Mouse (Mus musculus) intestine, embryonic 15.5 days (tissue): ENCODE data around the gene Car9. TPM values are rescaled to one million over a fixed set of nuclear protein-coding genes. Genes with fewer than 3 reads are reported as not detected.
A peak's percentile ranks its signal among the peaks of the same experiment; 100 is the strongest.
"Not testable (repeated sequence)": the region's sequence is repeated elsewhere in the genome, so short reads cannot be mapped to it uniquely, and the experiment has no call there.

Source experiments
- ATAC-seq: fragments of 200-750 bp; cut with Nextera tagmentation; 2 replicates; pipeline ENCODE4 v1.8.0; 2017; ENCODE audit warnings: moderate TSS enrichment, moderate library complexity
- H3K27ac ChIP-seq: fragments of 300-500 bp; sonication (generic); 2 replicates; pipeline ENCODE4 v1.5.1; 2015; ENCODE audit warnings: mild to moderate bottlenecking, inconsistent platforms
- H3K27me3 ChIP-seq: fragments of 300-500 bp; sonication (generic); replicated peaks from 2 replicates; pipeline ENCODE4 v1.6.1; 2015; ENCODE audit warnings: inconsistent platforms
- H3K36me3 ChIP-seq: fragments of 300-500 bp; sonication (generic); 2 replicates; pipeline ENCODE4 v1.6.1; 2015; ENCODE audit warnings: inconsistent platforms
- H3K4me1 ChIP-seq: fragments of 300-500 bp; sonication (generic); replicated peaks from 2 replicates; pipeline ENCODE4 v1.6.1; 2015; ENCODE audit warnings: inconsistent platforms
- H3K4me2 ChIP-seq: fragments of 300-500 bp; sonication (generic); replicated peaks from 2 replicates; pipeline ENCODE4 v1.6.1; 2015; ENCODE audit warnings: mild to moderate bottlenecking, inconsistent platforms
- H3K4me3 ChIP-seq: fragments of 300-500 bp; sonication (generic); replicated peaks from 2 replicates; pipeline ENCODE4 v1.5.1; 2015; ENCODE audit warnings: inconsistent platforms
- H3K9ac ChIP-seq: fragments of 300-500 bp; sonication (generic); 2 replicates; pipeline ENCODE4 v1.6.1; 2015; ENCODE audit warnings: inconsistent platforms
- H3K9me3 ChIP-seq: fragments of 300-500 bp; sonication (generic); 2 replicates; pipeline ENCODE4 v1.6.1; 2016; ENCODE audit warnings: inconsistent platforms
- WGBS: fragments of 180-500 bp; shearing (Covaris S2); methylation state at CpG from one replicate; pipeline ENCODE4 v1.1.7; 2015; 5-methylcytosine and 5-hydroxymethylcytosine counted together
- polyA plus RNA-seq: library from polyadenylated mRNA; unstranded; fragments of >200 nt; fragmentation: Nextera tagmentation; extraction: Ambion mirVana; gene quantifications from 2 replicates; pipeline ENCODE4 v1.2.1, GENCODE M21; 2015

Gene Car9
- polyA plus RNA-seq, 1 experiment from 2014 or later, result 18.0 TPM

DNA sequence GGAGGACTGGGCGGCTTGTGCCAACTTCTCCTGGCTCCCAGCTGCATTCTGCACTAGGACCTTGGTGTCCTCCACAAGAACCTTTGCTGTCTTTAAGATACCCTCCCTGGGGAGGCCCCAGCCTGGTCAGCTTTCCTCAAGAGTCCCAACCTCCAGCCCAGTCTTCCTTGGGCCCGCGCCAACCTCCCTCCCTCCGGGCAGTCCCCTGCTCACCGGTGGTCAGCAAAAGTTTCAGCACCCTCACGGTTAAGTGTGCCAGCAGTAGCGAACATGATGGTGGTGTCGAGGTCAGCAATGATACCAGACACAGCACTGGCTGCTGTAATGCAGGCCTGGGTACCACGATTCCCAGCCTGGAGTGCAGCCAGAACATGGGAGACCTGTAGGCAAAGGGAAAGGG, 29.3 kb downstream of the Car9 start:
- Histone ChIP-seq H3K4me3 (no peak overlapping the region), H3K9me3 (no peaks in the 10 kb centered on the region), H3K9ac (no peak overlapping the region), H3K36me3 (peaks cover 83% of the 10 kb centered on the region), H3K27me3 (no peaks in the 10 kb centered on the region), H3K4me2 (no peak overlapping the region), H3K4me1 (no peaks in the 10 kb centered on the region), H3K27ac (no peak overlapping the region)
- ATAC-seq, result no peak
- WGBS, result 90% methylated on average over 9 of the region's 9 CpGs

DNA sequence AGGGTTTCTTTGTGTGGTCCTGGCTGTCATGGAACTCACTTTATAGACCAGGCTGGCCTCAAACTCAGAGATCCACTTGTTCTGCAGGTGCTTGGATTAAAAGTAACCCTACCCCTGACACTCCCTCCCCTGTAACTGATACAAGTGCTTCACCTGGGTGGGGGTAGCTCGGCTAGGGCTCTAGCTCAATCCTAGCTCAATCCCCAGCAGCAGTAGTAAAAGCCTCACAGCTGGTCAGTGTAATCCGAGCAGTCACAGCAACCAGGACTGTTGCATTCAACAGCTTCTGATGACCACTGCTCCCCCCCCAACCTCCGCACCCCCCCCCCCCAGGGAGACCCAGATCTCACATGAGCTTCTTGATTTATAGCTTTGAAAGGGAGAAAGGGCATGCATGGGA, 35.3 kb downstream of the Car9 start:
- no peak for ATAC-seq

DNA sequence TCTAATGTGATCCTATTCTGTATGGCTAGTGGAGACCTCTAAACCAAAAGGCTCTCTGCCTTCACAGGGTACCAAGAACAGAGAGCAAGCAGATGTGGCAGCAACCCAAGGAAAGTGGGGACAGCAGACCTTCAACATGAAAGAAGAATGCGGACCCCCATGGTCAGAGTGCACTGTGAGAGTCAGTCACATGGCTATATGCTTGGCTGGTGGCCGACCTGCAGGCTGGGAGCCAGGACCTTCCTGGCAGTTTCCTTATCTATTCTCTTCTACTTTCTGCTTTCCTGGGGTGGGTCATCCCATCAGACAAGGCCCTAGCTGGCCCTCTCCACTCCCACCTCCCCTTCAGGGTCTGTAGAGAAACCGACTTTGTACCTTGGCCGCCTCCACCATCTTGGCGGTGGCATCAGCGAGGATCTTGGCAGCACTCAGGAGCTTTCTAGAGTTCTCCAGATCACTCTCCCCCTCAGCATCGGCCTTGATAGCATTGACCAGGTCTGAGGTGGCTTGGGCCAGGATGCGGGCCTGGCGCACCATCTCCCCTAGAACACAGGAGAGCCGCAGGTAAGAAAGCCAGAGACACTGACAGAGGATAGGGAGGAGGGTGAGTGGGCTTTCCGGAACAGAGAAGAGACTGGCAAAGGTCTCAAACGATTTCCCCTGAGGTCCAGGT, 39.7 kb downstream of the Car9 start:
- peaks cover 90% of the 10 kb centered on the region for H3K36me3 ChIP-seq
- H3K9ac ChIP-seq, result no peak overlapping the region
- no peak overlapping the region for H3K4me3 ChIP-seq
- H3K4me2 ChIP-seq, result no peak overlapping the region
- H3K27ac ChIP-seq, result no peak overlapping the region
- H3K4me1 ChIP-seq, result no peaks in the 10 kb centered on the region
- WGBS, result 92% methylated on average over 12 of the region's 12 CpGs
- H3K27me3 ChIP-seq, result no peaks in the 10 kb centered on the region
- ATAC-seq, result no peak
- H3K9me3 ChIP-seq, result no peaks in the 10 kb centered on the region

More for the DNA sequence above, 35.3 kb downstream of the Car9 start:
- H3K4me2 ChIP-seq, result no peak overlapping the region
- no peaks in the 10 kb centered on the region for H3K27me3 ChIP-seq
- peaks cover 83% of the 10 kb centered on the region for H3K36me3 ChIP-seq
- no peaks in the 10 kb centered on the region for H3K4me1 ChIP-seq
- WGBS, result 77% methylated on average over 3 of the region's 3 CpGs
- no peak overlapping the region for H3K27ac ChIP-seq
- H3K9ac ChIP-seq, result no peak overlapping the region
- H3K4me3 ChIP-seq, result no peak overlapping the region
- H3K9me3 ChIP-seq, result no peaks in the 10 kb centered on the region

DNA sequence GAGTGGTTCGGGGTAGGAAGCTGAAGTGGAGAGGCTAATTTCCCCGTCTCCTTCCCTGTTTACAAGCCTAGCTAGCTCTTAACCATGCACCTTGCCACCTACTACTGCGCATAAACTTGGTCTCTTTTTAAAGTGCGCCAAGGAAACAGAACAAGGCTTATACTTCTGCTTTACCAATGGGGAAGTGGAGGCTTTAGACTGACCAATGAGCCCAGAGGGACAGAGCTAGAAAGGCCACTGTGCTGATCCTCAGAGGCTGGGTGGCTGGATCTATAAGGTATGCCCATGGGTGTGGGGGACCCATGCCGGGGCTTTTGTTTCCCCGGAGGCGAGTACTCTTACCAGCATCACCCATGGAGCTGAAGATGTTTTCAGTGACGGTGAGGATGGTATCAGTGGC, 40.4 kb downstream of the Car9 start:
- Histone ChIP-seq H3K4me3 (no peak overlapping the region), H3K9me3 (no peaks in the 10 kb centered on the region), H3K27me3 (no peaks in the 10 kb centered on the region), H3K27ac (no peak overlapping the region), H3K36me3 (peaks cover 92% of the 10 kb centered on the region), H3K4me2 (no peak overlapping the region), H3K4me1 (no peaks in the 10 kb centered on the region), H3K9ac (no peak overlapping the region)
- no peak for ATAC-seq
- WGBS, result 92% methylated on average over 8 of the region's 8 CpGs

DNA sequence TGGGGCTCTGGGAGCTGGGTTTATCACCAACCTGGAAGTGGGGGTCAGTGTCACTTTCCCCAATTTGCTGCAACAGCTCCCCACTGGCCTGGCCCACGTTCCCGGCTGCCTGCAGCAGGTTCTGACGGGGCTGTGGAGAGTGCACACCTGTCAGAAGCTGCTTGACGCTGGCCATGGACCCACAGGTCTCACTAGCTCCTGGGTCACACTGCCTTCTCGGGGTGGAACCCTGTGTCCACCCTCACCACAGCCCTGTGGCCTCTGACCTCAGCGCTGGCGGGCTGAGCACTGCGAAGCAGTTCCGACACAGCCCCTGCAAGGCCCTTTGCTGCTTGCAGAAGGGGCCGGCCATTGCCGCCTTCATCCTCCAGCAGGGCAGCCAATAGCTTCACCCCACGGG, 42.3 kb downstream of the Car9 start:
- H3K4me1 ChIP-seq, result no peaks in the 10 kb centered on the region
- H3K4me3 ChIP-seq, result no peak overlapping the region
- no peak overlapping the region for H3K27ac ChIP-seq
- 85% methylated on average over 12 of the region's 12 CpGs for WGBS
- H3K36me3 ChIP-seq, result peaks cover 92% of the 10 kb centered on the region
- H3K27me3 ChIP-seq, result no peaks in the 10 kb centered on the region
- H3K9me3 ChIP-seq, result peaks cover 2% of the 10 kb centered on the region; the same call in 1 of the 2 replicates
- H3K9ac ChIP-seq, result no peak overlapping the region
- no peak for ATAC-seq
- H3K4me2 ChIP-seq, result no peak overlapping the region

DNA sequence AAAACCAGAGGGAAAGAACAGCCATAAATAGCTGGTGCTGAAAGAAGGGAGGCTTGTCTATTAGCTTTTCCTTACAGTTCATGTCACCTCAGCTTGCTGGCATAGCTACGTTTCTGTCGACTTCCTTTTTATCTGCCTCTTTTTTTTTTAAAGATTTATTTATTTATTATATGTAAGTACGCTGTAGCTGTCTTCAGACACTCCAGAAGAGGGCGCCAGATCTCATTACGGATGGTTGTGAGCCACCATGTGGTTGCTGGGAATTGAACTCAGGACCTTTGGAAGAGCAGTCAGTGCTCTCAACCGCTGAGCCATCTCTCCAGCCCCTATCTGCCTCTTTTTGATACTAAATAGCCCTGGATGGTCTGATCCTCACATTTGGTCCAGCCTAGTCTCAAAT, 45.1 kb downstream of the Car9 start:
- H3K4me1 ChIP-seq, H3K9ac ChIP-seq, H3K27me3 ChIP-seq, H3K9me3 ChIP-seq, ATAC-seq, H3K4me3 ChIP-seq, H3K27ac ChIP-seq, H3K4me2 ChIP-seq: not testable (repeated sequence)
- WGBS, result 88% methylated on average over 6 of the region's 6 CpGs
- peaks cover 94% of the 10 kb centered on the region for H3K36me3 ChIP-seq

DNA sequence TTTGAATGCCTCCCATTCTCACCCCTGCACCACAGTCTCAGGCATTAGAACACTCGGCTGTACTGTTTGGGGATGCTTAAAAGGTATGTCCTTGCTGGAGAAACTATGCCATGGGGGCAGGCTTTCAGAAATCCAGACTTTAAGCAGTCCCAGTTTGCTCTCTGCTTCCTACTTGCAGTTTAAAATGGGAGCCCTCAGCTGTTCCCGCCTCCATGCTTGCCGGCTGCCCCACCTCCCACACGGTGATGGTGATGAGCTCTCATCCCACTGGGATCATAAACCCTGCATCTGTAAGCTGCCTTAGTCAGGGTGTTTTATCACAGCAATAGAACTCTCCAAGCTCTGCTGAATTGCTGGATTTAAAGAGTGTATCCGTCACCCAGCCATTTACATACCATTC, 45.7 kb downstream of the Car9 start:
- peaks cover 88% of the 10 kb centered on the region for H3K36me3 ChIP-seq
- no peak overlapping the region for H3K4me3 ChIP-seq

DNA sequence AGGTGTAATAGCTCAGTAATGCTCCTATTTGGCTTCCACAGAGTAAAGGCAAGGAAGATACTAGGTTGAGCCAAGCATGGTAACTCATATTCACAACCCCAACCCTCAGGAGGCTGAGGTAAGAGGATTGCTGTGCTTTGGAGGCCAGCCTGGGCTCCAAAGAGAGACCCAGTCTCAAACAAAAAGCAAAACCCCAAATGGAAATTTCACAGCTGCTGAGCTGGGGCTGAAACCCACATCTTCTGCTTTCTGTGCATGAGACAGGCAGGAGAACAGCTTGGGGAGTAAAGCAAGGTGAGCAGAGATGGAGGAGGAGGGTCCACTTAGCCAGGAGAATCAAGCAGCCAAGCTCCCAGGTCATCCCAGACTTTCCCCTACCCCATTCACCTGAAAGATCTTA, 47.1 kb downstream of the Car9 start:
- Histone ChIP-seq H3K4me1 (peaks cover 19% of the 10 kb centered on the region), H3K9me3 (peaks cover 2% of the 10 kb centered on the region; the same call in 1 of the 2 replicates), H3K36me3 (peaks cover 76% of the 10 kb centered on the region), H3K4me3 (no peak overlapping the region), H3K27ac (no peak overlapping the region), H3K9ac (no peak overlapping the region), H3K27me3 (no peaks in the 10 kb centered on the region), H3K4me2 (no peak overlapping the region)
- no peak for ATAC-seq

More for the DNA sequence above, 45.7 kb downstream of the Car9 start:
- ATAC-seq, result no peak
- Histone ChIP-seq H3K27ac (no peak overlapping the region), H3K4me1 (peaks cover 5% of the 10 kb centered on the region), H3K4me2 (no peak overlapping the region), H3K9me3 (peaks cover 2% of the 10 kb centered on the region; the same call in 1 of the 2 replicates), H3K9ac (no peak overlapping the region), H3K27me3 (no peaks in the 10 kb centered on the region)
- 91% methylated on average over 5 of the region's 5 CpGs for WGBS

DNA sequence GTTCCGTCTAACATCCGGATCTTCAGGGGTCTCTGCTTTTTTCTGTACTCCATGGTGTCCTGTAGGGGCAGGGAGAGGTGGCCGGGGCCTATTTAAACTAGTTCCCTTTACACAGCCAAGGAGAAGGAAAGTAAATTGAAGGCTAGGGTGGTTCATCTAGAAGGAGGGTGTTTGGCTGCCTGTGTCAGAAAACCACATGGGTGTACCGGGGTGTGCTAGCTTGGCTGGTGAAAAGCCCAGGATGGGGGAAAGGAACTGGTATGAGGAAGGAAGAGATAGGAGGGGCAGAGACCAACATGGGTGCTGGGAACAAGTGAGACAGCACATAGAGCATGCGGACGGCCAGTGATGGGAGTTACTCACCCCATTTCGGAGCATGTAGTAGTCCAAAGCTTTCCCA, 49.2 kb downstream of the Car9 start:
- Histone ChIP-seq H3K27ac (no peak overlapping the region), H3K36me3 (peaks cover 56% of the 10 kb centered on the region), H3K9ac (no peak overlapping the region), H3K4me2 (no peak overlapping the region), H3K4me1 (peaks cover 38% of the 10 kb centered on the region), H3K4me3 (no peak overlapping the region), H3K9me3 (peaks cover 2% of the 10 kb centered on the region; the same call in 1 of the 2 replicates), H3K27me3 (no peaks in the 10 kb centered on the region)
- 89% methylated on average over 7 of the region's 7 CpGs for WGBS
- ATAC-seq, result no peak

DNA sequence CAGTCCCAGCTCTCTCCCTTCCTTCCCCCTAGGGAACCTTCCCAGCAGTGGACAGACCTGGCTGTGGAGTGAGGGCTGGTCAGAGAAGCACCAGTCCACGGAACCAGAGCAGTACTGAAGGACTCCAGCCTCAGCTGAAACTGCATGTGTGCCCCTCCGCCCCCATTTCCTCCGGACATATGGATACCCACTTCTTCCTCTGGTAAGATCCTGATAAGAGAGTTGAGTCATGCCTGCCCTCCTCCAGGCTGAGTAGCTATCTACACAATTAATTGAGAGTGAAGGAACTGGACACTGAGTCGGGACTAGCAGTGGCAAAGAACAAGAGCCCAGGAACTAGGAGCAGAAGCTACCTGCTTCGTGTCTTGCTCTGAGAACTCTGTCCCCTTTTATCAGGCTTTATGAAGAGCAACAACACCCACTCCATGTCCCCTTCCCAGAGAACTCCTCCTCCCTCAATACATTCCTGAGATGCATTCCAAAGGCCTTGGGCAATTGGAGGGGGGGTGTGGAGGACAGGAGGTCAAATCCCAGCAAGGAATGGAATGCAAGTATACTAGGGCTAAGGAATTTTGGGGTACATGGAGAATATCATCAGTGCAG, 51.4 kb downstream of the Car9 start:
- peak overlapping the region; percentile 41; the same call in 1 of the 2 replicates for H3K9ac ChIP-seq
- peaks cover 41% of the 10 kb centered on the region for H3K4me1 ChIP-seq
- ATAC-seq, result no peak
- no peaks in the 10 kb centered on the region for H3K27me3 ChIP-seq
- 21% methylated on average over 5 of the region's 5 CpGs for WGBS
- peak overlapping the region; percentile 90 for H3K27ac ChIP-seq
- H3K9me3 ChIP-seq, result no peaks in the 10 kb centered on the region
- H3K36me3 ChIP-seq, result peaks cover 38% of the 10 kb centered on the region
- peak overlapping the region; percentile 24 for H3K4me3 ChIP-seq
- H3K4me2 ChIP-seq, result peak overlapping the region; percentile 76

DNA sequence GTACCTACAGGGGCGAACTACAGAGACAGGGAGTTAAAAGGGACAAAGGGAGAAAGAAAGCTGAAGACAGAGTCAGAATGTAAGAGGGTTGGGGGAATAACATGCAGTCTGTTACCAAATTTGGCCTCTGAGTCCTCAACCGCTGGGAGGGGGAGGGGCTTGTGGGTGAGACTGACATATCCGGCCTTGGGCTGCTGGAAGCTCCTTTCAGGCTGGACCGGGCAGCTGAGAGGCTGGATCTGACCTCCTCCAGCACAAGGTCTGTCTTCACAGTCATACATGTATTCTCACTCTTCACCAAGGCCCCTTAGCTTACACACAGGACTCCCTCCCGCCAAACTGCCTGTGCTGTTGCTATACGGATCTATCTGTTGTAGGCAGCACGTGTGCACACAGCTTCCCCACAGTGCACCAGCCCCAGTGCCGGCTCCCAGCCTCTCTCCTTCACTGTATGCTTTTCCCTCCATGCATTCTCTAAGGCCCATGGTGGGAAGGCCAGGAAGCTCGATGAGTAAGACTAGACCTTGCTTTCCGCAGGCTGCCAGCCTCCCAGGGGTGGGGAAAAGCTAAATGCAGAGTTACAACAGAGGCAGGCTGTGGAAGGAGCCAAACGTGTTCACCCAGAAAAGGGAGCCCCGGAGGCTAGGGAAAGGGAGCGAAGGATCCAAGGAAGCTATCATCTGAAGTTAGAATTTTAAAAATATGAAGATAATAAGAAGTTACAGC, 52.0 kb downstream of the Car9 start:
- Histone ChIP-seq H3K9me3 (no peaks in the 10 kb centered on the region), H3K4me2 (peak overlapping the region; percentile 76), H3K9ac (peak overlapping the region; percentile 41), H3K4me3 (peak overlapping the region; percentile 24), H3K27ac (peak overlapping the region; percentile 90), H3K4me1 (peaks cover 47% of the 10 kb centered on the region), H3K27me3 (no peaks in the 10 kb centered on the region), H3K36me3 (peaks cover 31% of the 10 kb centered on the region)
- WGBS, result 16% methylated on average over 13 of the region's 13 CpGs
- ATAC-seq, result peak; percentile 15; the same call in 1 of the 2 replicates

DNA sequence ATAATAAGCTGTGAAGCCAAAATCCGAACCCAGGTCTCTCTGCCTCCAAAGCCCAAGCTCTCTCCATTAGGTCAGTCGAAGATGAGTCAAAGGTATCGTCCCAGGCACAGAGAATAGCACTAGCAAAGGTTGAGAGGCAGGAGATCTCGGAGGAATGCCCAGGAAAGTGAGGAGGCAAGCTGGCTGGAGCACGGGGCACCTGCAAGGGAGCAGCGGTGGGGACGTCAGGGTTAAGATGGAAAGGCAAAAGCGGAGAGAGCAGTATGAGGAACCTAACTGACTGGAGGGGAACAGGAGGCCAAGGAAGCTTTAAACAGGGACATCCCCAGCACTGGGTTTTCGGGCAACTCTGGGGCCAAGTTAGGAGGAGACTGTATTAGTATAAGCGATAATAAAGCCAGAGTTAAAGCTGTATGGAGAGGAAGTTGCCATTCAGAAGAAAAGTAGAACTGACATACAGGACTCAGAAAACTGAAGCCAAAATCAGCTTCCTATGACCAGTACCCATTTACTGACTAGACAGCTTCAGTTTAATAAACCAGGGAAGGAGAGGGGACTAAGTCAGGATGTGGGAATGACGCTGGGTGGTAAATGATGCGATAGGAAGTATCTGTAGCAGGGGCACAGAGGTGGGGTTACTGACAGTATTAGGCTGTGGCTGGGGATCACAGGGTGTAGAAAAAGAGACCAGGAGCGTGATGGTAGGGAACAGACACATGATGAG, 52.9 kb downstream of the Car9 start:
- no peaks in the 10 kb centered on the region for H3K9me3 ChIP-seq
- H3K27me3 ChIP-seq, result no peaks in the 10 kb centered on the region
- H3K36me3 ChIP-seq, result peaks cover 23% of the 10 kb centered on the region
- H3K27ac ChIP-seq, result peak overlapping the region; percentile 69
- peaks cover 52% of the 10 kb centered on the region for H3K4me1 ChIP-seq
- no peak for ATAC-seq
- peak overlapping the region; percentile 76 for H3K4me2 ChIP-seq
- peak overlapping the region; percentile 65 for H3K4me3 ChIP-seq
- H3K9ac ChIP-seq, result peak overlapping the region; percentile 32
- WGBS, result 60% methylated on average over 13 of the region's 13 CpGs
